Mouse (Mus musculus): ENCODE measurements around the gene Calhm2. TPM values are rescaled to one million over a fixed set of nuclear protein-coding genes. Genes with fewer than 3 reads are reported as not detected.

Calhm2 gene
- total RNA-seq, 1 experiment, result 3.2 TPM

DNA sequence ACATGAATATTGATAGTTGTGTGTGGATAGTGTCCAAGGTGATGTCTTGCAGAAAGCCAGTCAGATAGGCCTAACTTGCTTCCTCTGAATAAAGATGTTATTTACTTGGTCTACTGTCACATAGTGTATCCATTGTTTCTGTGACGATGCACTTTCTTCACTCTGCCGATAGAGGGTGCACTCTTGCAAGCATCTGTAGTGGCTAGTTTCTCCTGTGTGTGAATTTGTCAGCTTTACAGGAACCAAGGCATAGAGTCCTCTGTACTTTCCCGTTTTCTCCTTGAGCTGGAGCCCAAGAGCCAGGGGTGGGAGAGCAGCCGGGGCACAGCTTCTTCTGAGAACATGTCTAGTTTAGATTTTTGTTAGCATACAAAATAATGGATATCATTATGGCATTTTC is 17.0 kb downstream of the Calhm2 start:
- H3K4me3 ChIP-seq (ENCODE audit: insufficient read depth in 1 of 2, low read depth in 1 of 2, low read length in 2 of 2, poor library complexity in 1 of 2, severe bottlenecking in 1 of 2), result no peak overlapping the region
- H3K4me1 ChIP-seq (ENCODE audit: control insufficient read depth in 2 of 2, insufficient read depth in 2 of 2, low read length in 2 of 2, poor library complexity in 1 of 2), result no peaks in the 10 kb centered on the region
- no peak overlapping the region for H3K9ac ChIP-seq (ENCODE audit: insufficient read depth, low read depth, low read length, poor library complexity, severe bottlenecking)
- H3K9me3 ChIP-seq (ENCODE audit: control insufficient read depth, insufficient read depth, low read depth, low read length), result no peaks in the 10 kb centered on the region
- in situ Hi-C loops (cut with MboI; ENCODE audit: low sequenced_read_pairs in 2 of 2, unreplicated experiment in 2 of 2), result no loop called here
- H3K27ac ChIP-seq (ENCODE audit: insufficient read depth, low read depth, low read length, poor library complexity, severe bottlenecking), result no peak overlapping the region
- no peak for DNase-seq (ENCODE audit: low read depth, low spot score)
- H3K36me3 ChIP-seq (ENCODE audit: control insufficient read depth, insufficient read depth, low read length, poor library complexity, severe bottlenecking), result peaks cover 68% of the 10 kb centered on the region
- no peak for TF ChIP-seq CHD2 (IDR thresholded peaks at IDR 0.05; ENCODE audit: low read depth, low read length)
- TF ChIP-seq ZNF384 (IDR thresholded peaks at IDR 0.05; ENCODE audit: low read depth, low read length), result no peak
- TF ChIP-seq HCFC1 (IDR thresholded peaks at IDR 0.05; ENCODE audit: borderline replicate concordance, insufficient read depth, low read length), result no peak
- no peak for TF ChIP-seq MAFK (IDR thresholded peaks at IDR 0.05; ENCODE audit: insufficient read depth, low read depth, low read length)
- no peak; the same call in 1 of the 2 replicates for TF ChIP-seq ZC3H11A (IDR thresholded peaks at IDR 0.05; ENCODE audit: borderline replicate concordance, low read depth, low read length)

DNA sequence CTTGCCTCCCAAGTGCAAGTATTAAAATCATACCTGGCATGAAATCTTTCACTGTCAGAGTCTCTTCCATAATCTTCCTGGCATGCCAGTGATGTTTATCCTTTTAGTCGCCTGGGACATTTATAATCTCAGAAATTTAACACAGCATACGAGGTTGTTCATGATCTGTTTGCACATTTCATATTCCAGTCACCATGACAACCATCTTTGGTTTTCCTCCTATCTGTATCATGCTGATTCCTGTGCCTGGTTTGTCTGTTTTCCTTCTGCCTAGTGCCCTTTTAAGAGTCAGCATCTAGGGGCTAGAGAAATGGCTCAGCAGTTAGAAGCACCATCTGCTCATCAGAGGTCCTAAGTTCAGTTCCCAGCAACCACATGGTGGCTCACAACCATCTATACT is 19.5 kb downstream of the Calhm2 start:
- DNase-seq (ENCODE audit: low read depth, low spot score), result no peak
- Histone ChIP-seq H3K9ac (ENCODE audit: insufficient read depth, low read depth, low read length, poor library complexity, severe bottlenecking) (no peak overlapping the region), H3K27ac (ENCODE audit: insufficient read depth, low read depth, low read length, poor library complexity, severe bottlenecking) (no peak overlapping the region), H3K4me1 (ENCODE audit: control insufficient read depth in 2 of 2, insufficient read depth in 2 of 2, low read length in 2 of 2, poor library complexity in 1 of 2) (no peaks in the 10 kb centered on the region), H3K4me3 (ENCODE audit: insufficient read depth in 1 of 2, low read depth in 1 of 2, low read length in 2 of 2, poor library complexity in 1 of 2, severe bottlenecking in 1 of 2) (no peak overlapping the region), H3K36me3 (ENCODE audit: control insufficient read depth, insufficient read depth, low read length, poor library complexity, severe bottlenecking) (peaks cover 55% of the 10 kb centered on the region), H3K9me3 (ENCODE audit: control insufficient read depth, insufficient read depth, low read depth, low read length) (no peaks in the 10 kb centered on the region)
- TF ChIP-seq MAFK (IDR thresholded peaks at IDR 0.05; ENCODE audit: insufficient read depth, low read depth, low read length) (no peak), ZNF384 (IDR thresholded peaks at IDR 0.05; ENCODE audit: low read depth, low read length) (no peak), CHD2 (IDR thresholded peaks at IDR 0.05; ENCODE audit: low read depth, low read length) (no peak), ZC3H11A (IDR thresholded peaks at IDR 0.05; ENCODE audit: borderline replicate concordance, low read depth, low read length) (no peak), HCFC1 (IDR thresholded peaks at IDR 0.05; ENCODE audit: borderline replicate concordance, insufficient read depth, low read length) (no peak)
- in situ Hi-C loops (cut with MboI; ENCODE audit: low sequenced_read_pairs in 2 of 2, unreplicated experiment in 2 of 2), result no loop called here

DNA sequence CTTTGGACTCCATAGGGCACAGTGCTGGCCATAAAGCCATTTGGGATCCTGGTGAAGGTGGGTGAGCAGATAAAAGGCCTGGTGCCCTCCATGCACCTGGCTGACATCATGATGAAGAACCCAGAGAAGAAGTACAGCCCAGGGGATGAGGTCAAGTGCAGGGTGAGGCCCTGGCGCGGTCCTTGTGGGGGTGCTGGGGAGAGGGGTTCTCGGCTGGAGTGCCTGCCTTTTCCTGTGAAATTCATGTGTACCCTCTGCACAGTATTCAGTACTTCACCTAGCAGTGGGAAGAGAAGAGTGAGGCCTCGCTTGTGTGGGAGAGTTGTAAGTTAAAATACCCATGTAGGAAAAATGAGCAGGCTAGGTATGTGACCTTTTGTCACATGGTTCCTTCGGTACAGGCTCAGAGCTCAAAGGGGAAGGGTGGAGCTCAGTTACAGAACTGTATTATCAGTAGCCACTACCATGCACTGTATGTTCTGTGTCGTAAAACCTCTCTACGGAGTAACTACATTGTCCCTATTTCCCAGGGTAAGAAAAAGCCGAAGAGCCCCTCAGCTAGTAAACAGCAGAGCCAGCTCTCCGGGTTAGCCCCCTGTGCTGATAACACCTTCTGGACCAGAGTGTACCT is 33.3 kb downstream of the Calhm2 start:
- TF ChIP-seq ZNF384 (IDR thresholded peaks at IDR 0.05; ENCODE audit: low read depth, low read length), result no peak
- no peak for TF ChIP-seq CHD2 (IDR thresholded peaks at IDR 0.05; ENCODE audit: low read depth, low read length)
- no peak for TF ChIP-seq ZC3H11A (IDR thresholded peaks at IDR 0.05; ENCODE audit: borderline replicate concordance, low read depth, low read length)
- TF ChIP-seq MAFK (IDR thresholded peaks at IDR 0.05; ENCODE audit: insufficient read depth, low read depth, low read length), result no peak
- TF ChIP-seq HCFC1 (IDR thresholded peaks at IDR 0.05; ENCODE audit: borderline replicate concordance, insufficient read depth, low read length), result no peak
- no peak for DNase-seq (ENCODE audit: low read depth, low spot score)
- Histone ChIP-seq H3K9me3 (ENCODE audit: control insufficient read depth, insufficient read depth, low read depth, low read length) (no peaks in the 10 kb centered on the region), H3K4me1 (ENCODE audit: control insufficient read depth in 2 of 2, insufficient read depth in 2 of 2, low read length in 2 of 2, poor library complexity in 1 of 2) (no peaks in the 10 kb centered on the region), H3K36me3 (ENCODE audit: control insufficient read depth, insufficient read depth, low read length, poor library complexity, severe bottlenecking) (peaks cover 79% of the 10 kb centered on the region), H3K27ac (ENCODE audit: insufficient read depth, low read depth, low read length, poor library complexity, severe bottlenecking) (no peak overlapping the region), H3K4me3 (ENCODE audit: insufficient read depth in 1 of 2, low read depth in 1 of 2, low read length in 2 of 2, poor library complexity in 1 of 2, severe bottlenecking in 1 of 2) (no peak overlapping the region), H3K9ac (ENCODE audit: insufficient read depth, low read depth, low read length, poor library complexity, severe bottlenecking) (no peak overlapping the region)
- in situ Hi-C loops (cut with MboI; ENCODE audit: low sequenced_read_pairs in 2 of 2, unreplicated experiment in 2 of 2), result no loop called here

DNA sequence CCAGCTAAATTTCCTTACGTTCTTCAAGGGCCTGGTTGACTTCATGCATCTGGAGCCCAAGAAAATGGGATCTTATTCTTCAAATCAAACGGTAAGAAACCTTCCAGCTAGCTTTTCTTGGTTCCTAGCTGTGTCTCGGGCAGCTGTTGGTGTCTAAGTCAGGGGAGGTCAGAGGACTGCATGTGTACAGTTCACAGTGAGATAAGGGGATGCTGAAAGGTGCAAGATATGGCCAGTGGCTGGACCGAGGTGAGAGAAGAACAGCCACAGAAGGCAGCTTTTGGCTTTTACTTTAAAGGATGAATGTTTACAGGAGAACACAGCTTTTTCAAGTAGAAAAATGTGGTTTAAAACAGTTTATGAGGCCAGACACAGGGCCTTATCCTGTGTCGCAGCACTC is 37.0 kb downstream of the Calhm2 start:
- H3K9ac ChIP-seq (ENCODE audit: insufficient read depth, low read depth, low read length, poor library complexity, severe bottlenecking), result no peak overlapping the region
- DNase-seq (ENCODE audit: low read depth, low spot score), result no peak
- no peak overlapping the region for H3K4me3 ChIP-seq (ENCODE audit: insufficient read depth in 1 of 2, low read depth in 1 of 2, low read length in 2 of 2, poor library complexity in 1 of 2, severe bottlenecking in 1 of 2)
- TF ChIP-seq HCFC1 (IDR thresholded peaks at IDR 0.05; ENCODE audit: borderline replicate concordance, insufficient read depth, low read length) (no peak), ZNF384 (IDR thresholded peaks at IDR 0.05; ENCODE audit: low read depth, low read length) (no peak), MAFK (IDR thresholded peaks at IDR 0.05; ENCODE audit: insufficient read depth, low read depth, low read length) (no peak), ZC3H11A (IDR thresholded peaks at IDR 0.05; ENCODE audit: borderline replicate concordance, low read depth, low read length) (no peak), CHD2 (IDR thresholded peaks at IDR 0.05; ENCODE audit: low read depth, low read length) (no peak)
- in situ Hi-C loops (cut with MboI; ENCODE audit: low sequenced_read_pairs in 2 of 2, unreplicated experiment in 2 of 2), result no loop called here
- no peaks in the 10 kb centered on the region for H3K4me1 ChIP-seq (ENCODE audit: control insufficient read depth in 2 of 2, insufficient read depth in 2 of 2, low read length in 2 of 2, poor library complexity in 1 of 2)
- peaks cover 68% of the 10 kb centered on the region for H3K36me3 ChIP-seq (ENCODE audit: control insufficient read depth, insufficient read depth, low read length, poor library complexity, severe bottlenecking)
- H3K27ac ChIP-seq (ENCODE audit: insufficient read depth, low read depth, low read length, poor library complexity, severe bottlenecking), result no peak overlapping the region
- no peaks in the 10 kb centered on the region for H3K9me3 ChIP-seq (ENCODE audit: control insufficient read depth, insufficient read depth, low read depth, low read length)
